Mouse (Mus musculus): ENCODE data around the gene Thap8.

DNA sequence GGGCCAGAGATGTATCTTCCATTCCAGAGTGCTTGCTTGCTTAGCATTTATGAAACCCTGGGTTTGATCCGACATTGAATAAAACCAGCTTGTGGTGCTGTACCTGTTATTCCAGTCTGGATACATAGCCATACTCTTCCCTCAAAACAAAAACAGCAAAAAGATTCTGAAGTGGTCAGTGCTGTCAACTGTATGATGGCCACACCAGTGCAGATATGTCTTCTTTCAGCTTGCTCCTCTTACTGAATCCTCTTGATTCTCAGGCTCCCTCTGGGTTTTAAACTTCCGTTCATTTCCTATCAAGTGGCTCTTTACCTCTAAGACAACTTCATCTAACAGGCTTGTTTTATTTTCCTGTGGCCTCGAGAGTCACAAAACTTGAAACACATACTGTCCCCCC lies 43.9 kb downstream of the Thap8 start, which contains the start of gene Sdhaf1:
- TF ChIP-seq CTCF (IDR thresholded peaks at IDR 0.05; ENCODE audit: borderline replicate concordance, insufficient read depth, low read length) (no peak), POLR2A (IDR thresholded peaks at IDR 0.05; ENCODE audit: low read depth, low read length) (no peak)
